Mouse (Mus musculus): ENCODE data around the gene Golgb1. TPM values are rescaled to one million over a fixed set of nuclear protein-coding genes. Genes with fewer than 3 reads are reported as not detected.

The Golgb1 gene
- polyA plus RNA-seq, 1 experiment from 2014 or later = 100 TPM

DNA sequence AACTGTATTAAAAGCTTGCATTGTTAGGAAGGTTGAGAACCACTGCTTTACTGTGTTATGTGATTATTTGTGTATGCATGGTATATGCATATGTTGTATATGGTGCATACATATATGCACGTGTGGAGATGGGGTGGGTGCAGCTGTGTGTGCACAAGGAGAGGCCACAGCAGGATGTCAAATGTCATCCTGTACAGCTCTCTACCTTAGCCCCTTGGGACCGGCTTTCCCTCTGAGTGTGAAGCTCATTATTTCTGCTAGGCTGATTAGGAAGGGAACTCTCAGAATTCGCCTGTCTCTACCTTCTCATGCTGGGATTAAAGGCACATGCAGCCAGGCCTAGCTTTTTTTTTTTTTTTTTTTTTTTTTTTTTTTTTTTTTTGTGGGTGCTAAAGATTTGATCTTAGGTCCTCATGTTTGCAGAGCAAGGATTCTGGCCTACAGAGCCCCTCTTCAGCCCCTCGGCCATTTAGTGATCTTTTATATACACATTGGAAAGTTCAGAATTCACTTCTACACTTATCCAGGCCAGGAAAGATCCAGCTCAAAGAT lies 72.8 kb downstream of the Golgb1 start:
- no peak overlapping the region for H3K4me3 ChIP-seq (ENCODE audit: low read depth, low read length)
- H3K4me1 ChIP-seq (replicated peaks; ENCODE audit: control insufficient read depth, insufficient read depth) = no peaks in the 10 kb centered on the region
- no peaks in the 10 kb centered on the region for H3K9me3 ChIP-seq (ENCODE audit: control insufficient read depth, low read length)
- no peak overlapping the region for H3K27ac ChIP-seq (replicated peaks)
- H3K36me3 ChIP-seq (ENCODE audit: control insufficient read depth, insufficient read depth, low read length) = no peaks in the 10 kb centered on the region
- DNase-seq (ENCODE audit: low spot score) (no peak), ATAC-seq (ENCODE audit: low FRiP score, low TSS enrichment) (no peak)
- H3K27me3 ChIP-seq (ENCODE audit: control insufficient read depth, insufficient read depth, low read length) = no peaks in the 10 kb centered on the region
- WGBS = 53% methylated on average over 4 of the region's 4 CpGs
- TF ChIP-seq EP300 (optimal IDR thresholded peaks at IDR 0.05) (no peak), CTCF (IDR thresholded peaks at IDR 0.05; ENCODE audit: low read depth) (no peak)
- no peak overlapping the region for H3K4me2 ChIP-seq (replicated peaks; ENCODE audit: low read depth)
- H3K9ac ChIP-seq (ENCODE audit: low read length) = no peak overlapping the region

- ATAC-seq (ENCODE audit: low FRiP score, low TSS enrichment) = no peak
- DNase-seq (ENCODE audit: low spot score) = no peak
- WGBS = 58% methylated on average over 8 of the region's 8 CpGs
- H3K9me3 ChIP-seq (ENCODE audit: control insufficient read depth, low read length) = no peaks in the 10 kb centered on the region
- no peaks in the 10 kb centered on the region for H3K36me3 ChIP-seq (ENCODE audit: control insufficient read depth, insufficient read depth, low read length)
- TF ChIP-seq CTCF (IDR thresholded peaks at IDR 0.05; ENCODE audit: low read depth) (no peak), EP300 (optimal IDR thresholded peaks at IDR 0.05) (no peak)
- H3K27me3 ChIP-seq (ENCODE audit: control insufficient read depth, insufficient read depth, low read length) = no peaks in the 10 kb centered on the region
- no peak overlapping the region for H3K4me3 ChIP-seq (ENCODE audit: low read depth, low read length)
- no peak overlapping the region for H3K27ac ChIP-seq (replicated peaks)
- H3K4me2 ChIP-seq (replicated peaks; ENCODE audit: low read depth) = no peak overlapping the region
- H3K9ac ChIP-seq (ENCODE audit: low read length) = no peak overlapping the region
- H3K4me1 ChIP-seq (replicated peaks; ENCODE audit: control insufficient read depth, insufficient read depth) = no peaks in the 10 kb centered on the region
These were observed 74.8 kb downstream of the Golgb1 start for GRCm38 (mm10) chr16:36949614-36950336.

- Histone ChIP-seq H3K27ac (replicated peaks) (no peak overlapping the region), H3K9me3 (ENCODE audit: control insufficient read depth, low read length) (no peaks in the 10 kb centered on the region), H3K4me2 (replicated peaks; ENCODE audit: low read depth) (no peak overlapping the region), H3K4me1 (replicated peaks; ENCODE audit: control insufficient read depth, insufficient read depth) (no peaks in the 10 kb centered on the region), H3K27me3 (ENCODE audit: control insufficient read depth, insufficient read depth, low read length) (no peaks in the 10 kb centered on the region), H3K4me3 (ENCODE audit: low read depth, low read length) (no peak overlapping the region), H3K9ac (ENCODE audit: low read length) (no peak overlapping the region), H3K36me3 (ENCODE audit: control insufficient read depth, insufficient read depth, low read length) (no peaks in the 10 kb centered on the region)
- 56% methylated on average over 4 of the region's 4 CpGs for WGBS
- no peak for ATAC-seq (ENCODE audit: low FRiP score, low TSS enrichment)
- TF ChIP-seq EP300 (optimal IDR thresholded peaks at IDR 0.05) (no peak), CTCF (IDR thresholded peaks at IDR 0.05; ENCODE audit: low read depth) (no peak)
- DNase-seq (ENCODE audit: low spot score) = no peak
These were observed 76.1 kb downstream of the Golgb1 start for GRCm38 (mm10) chr16:36951029-36951428.

DNA sequence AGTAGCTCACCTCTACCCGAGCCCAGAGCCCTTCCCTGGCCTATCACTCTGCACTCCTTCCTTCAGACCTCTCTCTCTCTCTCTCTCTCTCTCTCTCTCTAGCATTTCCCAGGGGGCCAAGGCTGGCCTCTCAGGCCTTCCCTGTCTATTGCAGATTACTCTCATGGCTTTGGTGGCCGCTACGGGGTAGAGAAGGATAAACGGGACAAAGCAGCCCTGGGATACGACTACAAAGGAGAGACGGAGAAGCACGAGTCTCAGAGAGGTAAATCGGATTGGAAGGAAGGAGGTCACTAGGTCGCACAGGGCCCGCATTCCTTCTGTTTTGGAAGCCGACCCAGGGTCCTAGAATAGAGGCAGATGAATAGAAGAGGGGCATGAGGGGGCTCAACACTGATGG lies 80.2 kb downstream of the Golgb1 start:
- H3K4me1 ChIP-seq (replicated peaks; ENCODE audit: control insufficient read depth, insufficient read depth) = no peaks in the 10 kb centered on the region
- DNase-seq (ENCODE audit: low spot score) = no peak
- no peaks in the 10 kb centered on the region for H3K27me3 ChIP-seq (ENCODE audit: control insufficient read depth, insufficient read depth, low read length)
- no peaks in the 10 kb centered on the region for H3K36me3 ChIP-seq (ENCODE audit: control insufficient read depth, insufficient read depth, low read length)
- ATAC-seq (ENCODE audit: low FRiP score, low TSS enrichment) = no peak
- H3K9me3 ChIP-seq (ENCODE audit: control insufficient read depth, low read length) = no peaks in the 10 kb centered on the region
- no peak overlapping the region for H3K9ac ChIP-seq (ENCODE audit: low read length)
- H3K4me2 ChIP-seq (replicated peaks; ENCODE audit: low read depth) = no peak overlapping the region
- no peak overlapping the region for H3K4me3 ChIP-seq (ENCODE audit: low read depth, low read length)
- WGBS = 61% methylated on average over 11 of the region's 11 CpGs
- no peak overlapping the region for H3K27ac ChIP-seq (replicated peaks)
- no peak for TF ChIP-seq CTCF (IDR thresholded peaks at IDR 0.05; ENCODE audit: low read depth)
- TF ChIP-seq EP300 (optimal IDR thresholded peaks at IDR 0.05) = no peak

DNA sequence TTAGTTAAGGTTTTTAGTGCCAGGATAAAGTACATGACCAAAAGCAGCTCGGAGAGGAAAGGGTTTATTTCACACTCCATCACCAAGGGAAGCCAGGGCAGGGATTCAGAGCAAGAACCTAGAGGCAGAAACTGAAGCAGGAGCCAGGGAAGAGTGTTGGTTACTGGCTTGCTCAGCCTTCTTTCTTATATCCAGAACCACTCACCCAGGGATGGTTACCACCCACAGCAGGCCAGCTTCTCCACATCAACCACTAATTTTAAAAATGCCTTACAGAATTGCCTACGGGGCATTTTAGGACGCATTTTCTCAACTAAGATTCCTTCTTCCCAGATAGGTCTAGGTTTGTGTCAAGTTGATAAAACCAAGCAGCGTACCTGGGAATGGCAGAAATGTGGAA lies 88.5 kb downstream of the Golgb1 start:
- DNase-seq (ENCODE audit: low spot score) (no peak), ATAC-seq (ENCODE audit: low FRiP score, low TSS enrichment) (no peak)
- WGBS = 81% methylated on average over 4 of the region's 4 CpGs
- Histone ChIP-seq H3K4me2 (replicated peaks; ENCODE audit: low read depth) (no peak overlapping the region), H3K9me3 (ENCODE audit: control insufficient read depth, low read length) (no peaks in the 10 kb centered on the region), H3K9ac (ENCODE audit: low read length) (no peak overlapping the region), H3K36me3 (ENCODE audit: control insufficient read depth, insufficient read depth, low read length) (no peaks in the 10 kb centered on the region), H3K27me3 (ENCODE audit: control insufficient read depth, insufficient read depth, low read length) (no peaks in the 10 kb centered on the region), H3K27ac (replicated peaks) (no peak overlapping the region), H3K4me3 (ENCODE audit: low read depth, low read length) (no peak overlapping the region), H3K4me1 (replicated peaks; ENCODE audit: control insufficient read depth, insufficient read depth) (no peaks in the 10 kb centered on the region)
- TF ChIP-seq CTCF (IDR thresholded peaks at IDR 0.05; ENCODE audit: low read depth) = no peak
- TF ChIP-seq EP300 (optimal IDR thresholded peaks at IDR 0.05) = no peak

DNA sequence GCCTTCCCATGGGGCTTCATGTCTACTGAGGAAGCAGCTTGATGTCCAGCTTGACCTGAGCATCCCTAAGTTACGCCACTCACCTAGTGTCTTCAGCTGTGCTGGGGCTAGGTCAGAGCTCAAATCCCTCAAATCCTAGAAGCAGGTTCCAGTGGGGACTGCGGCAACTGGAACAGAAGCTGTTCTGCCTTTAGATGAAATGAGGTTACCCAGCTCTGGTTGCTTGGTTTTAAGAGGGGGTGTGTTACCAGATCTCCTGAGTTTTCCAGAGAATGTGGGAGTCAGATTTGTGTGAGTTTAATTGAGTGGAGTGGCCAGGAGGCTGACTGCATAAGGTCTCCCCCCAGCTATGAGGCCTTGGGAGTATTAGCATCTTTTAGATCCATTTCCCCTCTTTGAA lies 104.2 kb downstream of the Golgb1 start:
- Histone ChIP-seq H3K27ac (replicated peaks) (no peak overlapping the region), H3K9ac (ENCODE audit: low read length) (no peak overlapping the region), H3K36me3 (ENCODE audit: control insufficient read depth, insufficient read depth, low read length) (no peaks in the 10 kb centered on the region), H3K4me3 (ENCODE audit: low read depth, low read length) (no peak overlapping the region), H3K4me1 (replicated peaks; ENCODE audit: control insufficient read depth, insufficient read depth) (no peaks in the 10 kb centered on the region), H3K4me2 (replicated peaks; ENCODE audit: low read depth) (no peak overlapping the region), H3K27me3 (ENCODE audit: control insufficient read depth, insufficient read depth, low read length) (no peaks in the 10 kb centered on the region), H3K9me3 (ENCODE audit: control insufficient read depth, low read length) (no peaks in the 10 kb centered on the region)
- DNase-seq (ENCODE audit: low spot score) = no peak
- WGBS = 85% methylated on average over 2 of the region's 2 CpGs
- TF ChIP-seq CTCF (IDR thresholded peaks at IDR 0.05; ENCODE audit: low read depth) (no peak), EP300 (optimal IDR thresholded peaks at IDR 0.05) (no peak)
- no peak for ATAC-seq (ENCODE audit: low FRiP score, low TSS enrichment)

Other genes with a start within 250 kb of the Golgb1 start
- 1.5 and 2.0 TPM in 2 replicates for gene Cd86, start 209.1 kb upstream of the Golgb1 start, polyA plus RNA-seq (2015; fragmentation: Nextera tagmentation; extraction: Ambion mirVana)
- gene Ildr1, start 181.2 kb upstream of the Golgb1 start, polyA plus RNA-seq (2015; fragmentation: Nextera tagmentation; extraction: Ambion mirVana) = 2.5 TPM in 2 replicates
- gene Slc15a2, start 90.2 kb upstream of the Golgb1 start, polyA plus RNA-seq (2015; fragmentation: Nextera tagmentation; extraction: Ambion mirVana) = 1.6 and 2.4 TPM in 2 replicates
- gene Iqcb1, start 46.8 kb upstream of the Golgb1 start, polyA plus RNA-seq (2015; fragmentation: Nextera tagmentation; extraction: Ambion mirVana) = 10.0 and 11.5 TPM in 2 replicates
- gene Eaf2, start 137 bp upstream of the Golgb1 start, polyA plus RNA-seq (2015; fragmentation: Nextera tagmentation; extraction: Ambion mirVana) = 3.1 and 4.7 TPM in 2 replicates
- gene Hcls1, start 59.8 kb downstream of the Golgb1 start, polyA plus RNA-seq (2015; fragmentation: Nextera tagmentation; extraction: Ambion mirVana) = 3.0 and 3.7 TPM in 2 replicates
- 0.07 TPM in 1 of 2 replicates, not detected in the other for gene Fbxo40, start 115.3 kb downstream of the Golgb1 start, polyA plus RNA-seq (2015; fragmentation: Nextera tagmentation; extraction: Ambion mirVana)
- 0.87 and 1.1 TPM in 2 replicates for gene Polq, start 136.6 kb downstream of the Golgb1 start, polyA plus RNA-seq (2015; fragmentation: Nextera tagmentation; extraction: Ambion mirVana)